Mouse (Mus musculus) myocyte (in vitro differentiated cells): ENCODE data around the gene Vmn1r1. TPM values are rescaled to one million over a fixed set of nuclear protein-coding genes. Genes with fewer than 3 reads are reported as not detected.

Source experiments
- H3K27me3 ChIP-seq: one replicate; pipeline ENCODE4 v1.6.1; 2011; ENCODE audit not compliant: control insufficient read depth, insufficient read depth, insufficient read length
- H3K36me3 ChIP-seq: one replicate; pipeline ENCODE4 v1.6.1; 2011; ENCODE audit not compliant: control insufficient read depth, insufficient read depth
- H3K4me2 ChIP-seq: one replicate; pipeline ENCODE4 v1.6.1; 2011; ENCODE audit warnings: low read depth, control low read depth
- H3K4me3 ChIP-seq: one replicate; pipeline ENCODE4 v1.5.1; 2011; ENCODE audit warnings: mild to moderate bottlenecking, control low read depth, moderate library complexity
- H3K79me2 ChIP-seq: one replicate; pipeline ENCODE4 v1.6.1; 2011; ENCODE audit not compliant: control insufficient read depth, insufficient read depth
- H3ac ChIP-seq: one replicate; pipeline ENCODE4 v1.6.1; 2011; ENCODE audit not compliant: control insufficient read depth, insufficient read length
- CEBPB ChIP-seq: IDR thresholded peaks from 2 replicates; pipeline ENCODE4 v1.6.1; 2011; ENCODE audit warnings: mild to moderate bottlenecking, moderate library complexity; ENCODE audit not compliant: poor library complexity, insufficient read depth, severe bottlenecking
- E2F4 ChIP-seq: IDR thresholded peaks from one replicate; pipeline ENCODE4 v1.6.1; 2011; ENCODE audit warnings: mild to moderate bottlenecking, control low read depth, moderate library complexity; ENCODE audit not compliant: insufficient read depth
- MAX ChIP-seq: IDR thresholded peaks from one replicate; pipeline ENCODE4 v1.6.1; 2011; ENCODE audit warnings: low read depth, mild to moderate bottlenecking, control low read depth
- MYOD1 ChIP-seq, 3 experiments: IDR thresholded peaks; one replicate each; pipeline ENCODE4 v1.6.1; 2011; ENCODE audit warnings: control low read depth in 2 of 3, low read depth in 2 of 3, mild to moderate bottlenecking in 2 of 3, moderate library complexity in 1 of 3; ENCODE audit not compliant: insufficient read length in 2 of 3, control insufficient read depth in 1 of 3
- MYOG ChIP-seq, 3 experiments: IDR thresholded peaks; one replicate each; pipeline ENCODE4 v1.6.1; 2011; ENCODE audit warnings: control low read depth in 2 of 3, low read depth in 2 of 3, mild to moderate bottlenecking in 2 of 3; ENCODE audit not compliant: insufficient read length in 2 of 3, control insufficient read depth in 1 of 3, insufficient read depth in 1 of 3
- POLR2A ChIP-seq: IDR thresholded peaks from one replicate; pipeline ENCODE4 v1.6.1; 2011; ENCODE audit warnings: low read depth, mild to moderate bottlenecking, control low read depth, moderate library complexity; ENCODE audit not compliant: insufficient read length
- POLR2AphosphoS2 ChIP-seq: IDR thresholded peaks from one replicate; pipeline ENCODE4 v1.6.1; 2011; ENCODE audit warnings: low read depth, control low read depth; ENCODE audit not compliant: insufficient read length
- REST ChIP-seq: IDR thresholded peaks from one replicate; pipeline ENCODE4 v1.6.1; 2011; ENCODE audit warnings: mild to moderate bottlenecking, control low read depth, moderate library complexity; ENCODE audit not compliant: insufficient read depth, insufficient read length
- SRF ChIP-seq: IDR thresholded peaks from one replicate; pipeline ENCODE4 v1.6.1; 2011; ENCODE audit warnings: low read depth; ENCODE audit not compliant: control insufficient read depth, insufficient read length
- TCF12 ChIP-seq: IDR thresholded peaks from one replicate; pipeline ENCODE4 v1.6.1; 2011; ENCODE audit warnings: mild to moderate bottlenecking, control low read depth; ENCODE audit not compliant: poor library complexity, insufficient read depth, severe bottlenecking
- TCF3 ChIP-seq: IDR thresholded peaks from one replicate; pipeline ENCODE4 v1.6.1; 2011; ENCODE audit warnings: low read depth, control low read depth; ENCODE audit not compliant: insufficient read length
- USF1 ChIP-seq: IDR thresholded peaks from one replicate; pipeline ENCODE4 v1.6.1; 2011; ENCODE audit warnings: low read depth, mild to moderate bottlenecking, control low read depth, moderate library complexity
- polyA plus RNA-seq: library from polyadenylated mRNA; unstranded; fragments of >200 nt; fragmentation: generic; extraction: Trizol; gene quantifications from one replicate; pipeline ENCODE4 v1.2.1, GENCODE M21; 2012; ENCODE audit warnings: missing spikeins

Gene Vmn1r1
- polyA plus RNA-seq, 1 experiment = not detected

GRCm38 (mm10) chr1:182143288-182143687 lies 21.0 kb downstream of the Vmn1r1 start:
- TF ChIP-seq MYOG (IDR thresholded peaks at IDR 0.05; ENCODE audit: control insufficient read depth in 1 of 3, insufficient read depth in 1 of 3, insufficient read length in 2 of 3, low read depth in 2 of 3) = no peak
- TF ChIP-seq USF1 = no peak
- no peak for TF ChIP-seq E2F4
- H3K36me3 ChIP-seq = no peaks in the 10 kb centered on the region
- H3K4me3 ChIP-seq = no peak overlapping the region
- H3ac ChIP-seq = no peak overlapping the region
- H3K4me2 ChIP-seq = no peak overlapping the region
- peaks cover 17% of the 10 kb centered on the region for H3K27me3 ChIP-seq
- H3K79me2 ChIP-seq = no peaks in the 10 kb centered on the region

- TF ChIP-seq TCF3 (no peak), POLR2AphosphoS2 (no peak), TCF12 (no peak), CEBPB (no peak), REST (no peak), USF1 (no peak)
- Histone ChIP-seq H3K27me3 (peaks cover 17% of the 10 kb centered on the region), H3K36me3 (no peaks in the 10 kb centered on the region), H3ac (no peak overlapping the region), H3K79me2 (no peaks in the 10 kb centered on the region), H3K4me2 (no peak overlapping the region), H3K4me3 (no peak overlapping the region)
Observed at GRCm38 (mm10) chr1:182142725-182143124, 21.6 kb downstream of the Vmn1r1 start.

GRCm38 (mm10) chr1:182140370-182140769 lies 23.9 kb downstream of the Vmn1r1 start:
- TF ChIP-seq REST = no peak
- TF ChIP-seq TCF3 = no peak
- no peak for TF ChIP-seq CEBPB
- TF ChIP-seq E2F4 = no peak
- TF ChIP-seq USF1 = no peak
- TF ChIP-seq MYOD1 (IDR thresholded peaks at IDR 0.05; ENCODE audit: control insufficient read depth in 1 of 3, insufficient read length in 2 of 3, low read depth in 2 of 3) = no peak
- TF ChIP-seq POLR2AphosphoS2 = no peak
- TF ChIP-seq SRF = no peak
- no peak for TF ChIP-seq MYOG (IDR thresholded peaks at IDR 0.05; ENCODE audit: control insufficient read depth in 1 of 3, insufficient read depth in 1 of 3, insufficient read length in 2 of 3, low read depth in 2 of 3)
- TF ChIP-seq POLR2A = no peak
- no peak for TF ChIP-seq MAX
- no peak for TF ChIP-seq TCF12
- no peaks in the 10 kb centered on the region for H3K36me3 ChIP-seq
- peak overlapping the region; percentile 27 for H3K4me2 ChIP-seq

GRCm38 (mm10) chr1:182139937-182140336 lies 24.3 kb downstream of the Vmn1r1 start:
- TF ChIP-seq USF1 (no peak), MYOG (IDR thresholded peaks at IDR 0.05; ENCODE audit: control insufficient read depth in 1 of 3, insufficient read depth in 1 of 3, insufficient read length in 2 of 3, low read depth in 2 of 3) (no peak), SRF (no peak), POLR2AphosphoS2 (no peak), REST (no peak), POLR2A (no peak), TCF12 (no peak), MAX (no peak), MYOD1 (IDR thresholded peaks at IDR 0.05; ENCODE audit: control insufficient read depth in 1 of 3, insufficient read length in 2 of 3, low read depth in 2 of 3) (no peak), E2F4 (no peak), CEBPB (no peak), TCF3 (no peak)
- H3K4me3 ChIP-seq = no peak overlapping the region
- no peaks in the 10 kb centered on the region for H3K36me3 ChIP-seq
- H3K79me2 ChIP-seq = no peaks in the 10 kb centered on the region
- H3K4me2 ChIP-seq = peak overlapping the region; percentile 27
- H3ac ChIP-seq = no peak overlapping the region
- peaks cover 17% of the 10 kb centered on the region for H3K27me3 ChIP-seq

More at GRCm38 (mm10) chr1:182140370-182140769, 23.9 kb downstream of the Vmn1r1 start:
- Histone ChIP-seq H3K4me3 (no peak overlapping the region), H3K27me3 (peaks cover 17% of the 10 kb centered on the region), H3ac (no peak overlapping the region), H3K79me2 (no peaks in the 10 kb centered on the region)

DNA sequence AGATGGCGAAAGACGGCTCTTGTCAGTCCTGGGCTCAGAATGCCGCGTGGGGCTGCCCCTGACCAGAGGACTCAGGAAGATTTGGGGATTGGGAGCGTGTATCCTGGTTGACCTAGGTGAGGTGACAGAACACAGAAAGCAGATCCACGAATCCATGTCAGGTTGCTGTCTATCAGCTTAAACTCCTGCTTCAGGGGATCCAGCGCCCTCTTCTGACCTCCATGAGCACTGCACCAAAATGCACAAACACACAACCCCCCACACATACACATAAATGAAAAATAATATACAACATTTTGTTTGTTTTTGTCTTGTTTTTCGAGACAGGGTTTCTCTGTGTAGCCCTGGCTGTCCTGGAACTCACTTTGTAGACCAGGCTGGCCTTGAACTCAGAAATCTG lies 26.1 kb downstream of the Vmn1r1 start:
- H3ac ChIP-seq = no peak overlapping the region
- H3K36me3 ChIP-seq = no peaks in the 10 kb centered on the region
- H3K4me3 ChIP-seq = no peak overlapping the region
- no peak overlapping the region for H3K4me2 ChIP-seq
- TF ChIP-seq MAX (no peak), MYOG (IDR thresholded peaks at IDR 0.05; ENCODE audit: control insufficient read depth in 1 of 3, insufficient read depth in 1 of 3, insufficient read length in 2 of 3, low read depth in 2 of 3) (no peak), SRF (no peak), POLR2A (no peak), CEBPB (no peak), E2F4 (no peak), TCF12 (no peak), USF1 (no peak), MYOD1 (IDR thresholded peaks at IDR 0.05; ENCODE audit: control insufficient read depth in 1 of 3, insufficient read length in 2 of 3, low read depth in 2 of 3) (no peak), REST (no peak), POLR2AphosphoS2 (no peak), TCF3 (no peak)
- H3K79me2 ChIP-seq = no peaks in the 10 kb centered on the region
- peaks cover 17% of the 10 kb centered on the region for H3K27me3 ChIP-seq
